Mouse (Mus musculus) erythroblast, embryonic 14.5 days (primary cell): Measurements from ENCODE around the gene Macrod2.

Source experiments
- GATA1 ChIP-seq: IDR thresholded peaks from 2 replicates; pipeline ENCODE4 v1.6.1; 2012; ENCODE audit warnings: low read length, inconsistent platforms, mixed read lengths
- TAL1 ChIP-seq: IDR thresholded peaks from 3 replicates; pipeline ENCODE4 v1.6.1; 2012; ENCODE audit warnings: low read length, inconsistent platforms, mixed read lengths

GRCm38 (mm10) chr2:140773456-140773855, 378.3 kb downstream of the Macrod2 start:
- TF ChIP-seq GATA1 (no peak), TAL1 (no peak)
